Mouse (Mus musculus) lung, adult 2 months (tissue): ENCODE results near the gene Lamb1. TPM values are rescaled to one million over a fixed set of nuclear protein-coding genes. Genes with fewer than 3 reads are reported as not detected.

Experiments
- DNase-seq: peaks from one replicate; pipeline ENCODE4 v3.0.0; 2022
- H3K4me1 ChIP-seq: fragments of 200-500 bp; 2 replicates; pipeline ENCODE4 v1.6.1; 2011; ENCODE audit warnings: low read length; ENCODE audit not compliant: control insufficient read depth, insufficient read depth
- H3K4me3 ChIP-seq: fragments of 200-500 bp; replicated peaks from 2 replicates; pipeline ENCODE3; 2011; ENCODE audit warnings: low read depth, mild to moderate bottlenecking, control low read depth, low read length; ENCODE audit errors: extremely low read depth
- CTCF ChIP-seq: fragments of 200-500 bp; IDR thresholded peaks from 2 replicates; pipeline ENCODE4 v1.5.1; 2011; ENCODE audit warnings: mild to moderate bottlenecking, low read length, control low read depth; ENCODE audit not compliant: insufficient read depth
- POLR2A ChIP-seq: fragments of 200-500 bp; IDR thresholded peaks from 2 replicates; pipeline ENCODE4 v1.6.1; 2011; ENCODE audit warnings: low read depth, mild to moderate bottlenecking, control low read depth, low read length, borderline replicate concordance; ENCODE audit errors: extremely low read depth
- WGBS: fragments of 180-500 bp; shearing (Covaris S2); methylation state at CpG from one replicate; pipeline ENCODE4 v1.1.7; 2018; 5-methylcytosine and 5-hydroxymethylcytosine counted together
- polyA plus RNA-seq: library from polyadenylated mRNA; depleted of rRNA; stranded (reverse); fragments of >200 nt; gene quantifications from 2 replicates; pipeline ENCODE4 v1.2.3, GENCODE M21; 2012

Lamb1 gene
- polyA plus RNA-seq, 1 experiment: 48.4 TPM

GRCm38 (mm10) chr12:31275411-31275810, 10.4 kb downstream of the Lamb1 start:
- TF ChIP-seq CTCF (no peak), POLR2A (no peak)
- Histone ChIP-seq H3K4me3 (no peak overlapping the region), H3K4me1 (peaks cover 3% of the 10 kb centered on the region; the same call in 1 of the 2 replicates)
- no peak for DNase-seq
- WGBS: 59% methylated on average over 10 of the region's 10 CpGs

- no peak for DNase-seq
- 87% methylated on average over 11 of the region's 11 CpGs for WGBS
- H3K4me1 ChIP-seq: peaks cover 2% of the 10 kb centered on the region
- no peak for TF ChIP-seq POLR2A
- no peak for TF ChIP-seq CTCF
- H3K4me3 ChIP-seq: no peak overlapping the region
These were observed 13.2 kb downstream of the Lamb1 start for GRCm38 (mm10) chr12:31278270-31278669.

GRCm38 (mm10) chr12:31280318-31280717, 15.3 kb downstream of the Lamb1 start:
- no peak for TF ChIP-seq POLR2A
- TF ChIP-seq CTCF: no peak
- 72% methylated on average over 7 of the region's 7 CpGs for WGBS
- peaks cover 2% of the 10 kb centered on the region for H3K4me1 ChIP-seq
- H3K4me3 ChIP-seq: no peak overlapping the region
- no peak for DNase-seq

GRCm38 (mm10) chr12:31281100-31281591, 16.1 kb downstream of the Lamb1 start:
- no peak overlapping the region for H3K4me3 ChIP-seq
- WGBS: 63% methylated on average over 9 of the region's 9 CpGs
- DNase-seq: no peak
- TF ChIP-seq POLR2A (no peak), CTCF (no peak)
- peaks cover 2% of the 10 kb centered on the region for H3K4me1 ChIP-seq

GRCm38 (mm10) chr12:31282241-31282640, 17.2 kb downstream of the Lamb1 start:
- no peak for TF ChIP-seq POLR2A
- TF ChIP-seq CTCF: no peak
- H3K4me1 ChIP-seq: peaks cover 2% of the 10 kb centered on the region
- H3K4me3 ChIP-seq: no peak overlapping the region
- 85% methylated on average over 5 of the region's 5 CpGs for WGBS
- DNase-seq: no peak

GRCm38 (mm10) chr12:31283131-31283530, 18.1 kb downstream of the Lamb1 start:
- 47% methylated on average over 4 of the region's 4 CpGs for WGBS
- H3K4me3 ChIP-seq: no peak overlapping the region
- peaks cover 2% of the 10 kb centered on the region for H3K4me1 ChIP-seq
- DNase-seq: no peak
- TF ChIP-seq CTCF: no peak
- no peak for TF ChIP-seq POLR2A

- Histone ChIP-seq H3K4me1 (peaks cover 2% of the 10 kb centered on the region; the same call in 1 of the 2 replicates), H3K4me3 (no peak overlapping the region)
- no peak for DNase-seq
- TF ChIP-seq CTCF: no peak
- no peak for TF ChIP-seq POLR2A
- WGBS: 61% methylated on average over 4 of the region's 4 CpGs
These were observed 18.6 kb downstream of the Lamb1 start for GRCm38 (mm10) chr12:31283617-31284136.

- WGBS: 94% methylated on average over 10 of the region's 10 CpGs
- TF ChIP-seq POLR2A (no peak), CTCF (no peak)
- DNase-seq: no peak
- H3K4me3 ChIP-seq: no peak overlapping the region
- H3K4me1 ChIP-seq: no peaks in the 10 kb centered on the region
These were observed 24.0 kb downstream of the Lamb1 start for GRCm38 (mm10) chr12:31289046-31289445.

- WGBS: 69% methylated on average over 3 of the region's 3 CpGs
- peaks cover 5% of the 10 kb centered on the region for H3K4me1 ChIP-seq
- TF ChIP-seq CTCF (no peak), POLR2A (no peak)
- H3K4me3 ChIP-seq: no peak overlapping the region
- no peak for DNase-seq
These were observed 25.9 kb downstream of the Lamb1 start for GRCm38 (mm10) chr12:31290951-31291350.

- TF ChIP-seq POLR2A: no peak
- TF ChIP-seq CTCF: no peak
- no peak for DNase-seq
- WGBS: 51% methylated on average over 15 of the region's 15 CpGs
- Histone ChIP-seq H3K4me3 (no peak overlapping the region), H3K4me1 (peaks cover 5% of the 10 kb centered on the region)
These were observed 28.5 kb downstream of the Lamb1 start for GRCm38 (mm10) chr12:31293361-31294142.
